Mouse (Mus musculus) neural tube, embryonic 11.5 days (tissue): ENCODE data around the gene Mthfd1. TPM values are rescaled to one million over a fixed set of nuclear protein-coding genes. Genes with fewer than 3 reads are reported as not detected.

ENCODE experiments used
- ATAC-seq: fragments of 200-750 bp; cut with Nextera tagmentation; 2 replicates; pipeline ENCODE4 v1.8.0; 2017; ENCODE audit warnings: moderate number of reproducible peaks, mild to moderate bottlenecking, moderate TSS enrichment, moderate library complexity; ENCODE audit not compliant: insufficient read depth, low FRiP score, low TSS enrichment
- DNase-seq: peaks from one replicate; pipeline ENCODE4 v3.0.0-alpha.2; 2015; ENCODE audit warnings: low spot score
- H3K27ac ChIP-seq: fragments of 300-500 bp; sonication (generic); 2 replicates; pipeline ENCODE4 v1.5.1; 2014; ENCODE audit warnings: low read depth, mild to moderate bottlenecking, low read length
- H3K27me3 ChIP-seq: fragments of 300-500 bp; sonication (generic); 2 replicates; pipeline ENCODE4 v1.6.1; 2014; ENCODE audit warnings: mild to moderate bottlenecking, low read length, mixed read lengths; ENCODE audit not compliant: control insufficient read depth, insufficient read depth
- H3K36me3 ChIP-seq: fragments of 300-500 bp; sonication (generic); 2 replicates; pipeline ENCODE4 v1.6.1; 2014; ENCODE audit warnings: mild to moderate bottlenecking, low read length, moderate library complexity, mixed read lengths; ENCODE audit not compliant: control insufficient read depth, insufficient read depth
- H3K4me1 ChIP-seq: fragments of 300-500 bp; sonication (generic); 2 replicates; pipeline ENCODE4 v1.6.1; 2014; ENCODE audit warnings: low read length, mixed read lengths; ENCODE audit not compliant: control insufficient read depth, insufficient read depth
- H3K4me2 ChIP-seq: fragments of 300-500 bp; sonication (generic); 2 replicates; pipeline ENCODE4 v1.6.1; 2014; ENCODE audit warnings: low read depth, mild to moderate bottlenecking, moderate library complexity
- H3K4me3 ChIP-seq: fragments of 300-500 bp; sonication (generic); 2 replicates; pipeline ENCODE4 v1.5.1; 2014; ENCODE audit warnings: low read depth, low read length
- H3K9ac ChIP-seq: fragments of 300-500 bp; sonication (generic); 2 replicates; pipeline ENCODE4 v1.6.1; 2014; ENCODE audit warnings: mild to moderate bottlenecking, low read length
- H3K9me3 ChIP-seq: fragments of 300-500 bp; sonication (generic); 2 replicates; pipeline ENCODE4 v1.6.1; 2016; ENCODE audit warnings: low read length; ENCODE audit not compliant: control insufficient read depth
- WGBS: fragments of 180-500 bp; shearing (Covaris S2); extraction: QIAGEN DNeasy Blood & Tissue Kit; methylation state at CpG from one replicate; pipeline ENCODE4 v1.1.7; 2014; 5-methylcytosine and 5-hydroxymethylcytosine counted together
- polyA plus RNA-seq: library from polyadenylated mRNA; unstranded; fragments of >200 nt; fragmentation: Nextera tagmentation; extraction: Ambion mirVana; gene quantifications from 2 replicates; pipeline ENCODE4 v1.2.1, GENCODE M21; 2014

The Mthfd1 gene
- polyA plus RNA-seq, 1 experiment from 2014 or later, result 60.8 TPM

- no peaks in the 10 kb centered on the region for H3K4me1 ChIP-seq
- no peak overlapping the region for H3K4me3 ChIP-seq
- no peak overlapping the region for H3K4me2 ChIP-seq
- no peak for DNase-seq
- no peak overlapping the region for H3K9ac ChIP-seq
- H3K9me3 ChIP-seq, result no peaks in the 10 kb centered on the region
- H3K36me3 ChIP-seq, result no peaks in the 10 kb centered on the region
- no peak overlapping the region for H3K27ac ChIP-seq
- no peak for ATAC-seq
- H3K27me3 ChIP-seq, result no peaks in the 10 kb centered on the region
- 86% methylated on average over 17 of the region's 17 CpGs for WGBS
Measured at GRCm38 (mm10) chr12:76336111-76336965, 81.2 kb downstream of the Mthfd1 start.

DNA sequence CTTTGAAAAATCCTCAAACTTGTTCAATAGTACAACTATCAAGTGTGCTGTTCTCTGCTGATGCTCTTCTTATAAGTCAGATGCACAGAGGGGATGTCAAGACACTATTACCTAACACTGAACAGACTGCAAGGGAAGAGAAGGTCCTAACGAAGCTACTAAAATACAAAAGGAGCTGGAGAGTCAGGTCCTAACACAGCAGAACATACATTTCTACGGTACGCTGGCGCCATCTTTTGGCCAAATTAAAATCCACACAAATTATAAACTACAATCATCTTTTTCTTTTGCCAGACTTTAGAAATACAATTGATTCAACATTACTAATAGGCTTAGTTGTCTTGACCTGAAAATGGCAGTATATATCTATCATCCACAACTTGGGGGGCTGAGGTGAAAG, 86.0 kb downstream of the Mthfd1 start:
- whole genome bisulfite sequencing, result 12% methylated on average over 4 of the region's 4 CpGs

DNA sequence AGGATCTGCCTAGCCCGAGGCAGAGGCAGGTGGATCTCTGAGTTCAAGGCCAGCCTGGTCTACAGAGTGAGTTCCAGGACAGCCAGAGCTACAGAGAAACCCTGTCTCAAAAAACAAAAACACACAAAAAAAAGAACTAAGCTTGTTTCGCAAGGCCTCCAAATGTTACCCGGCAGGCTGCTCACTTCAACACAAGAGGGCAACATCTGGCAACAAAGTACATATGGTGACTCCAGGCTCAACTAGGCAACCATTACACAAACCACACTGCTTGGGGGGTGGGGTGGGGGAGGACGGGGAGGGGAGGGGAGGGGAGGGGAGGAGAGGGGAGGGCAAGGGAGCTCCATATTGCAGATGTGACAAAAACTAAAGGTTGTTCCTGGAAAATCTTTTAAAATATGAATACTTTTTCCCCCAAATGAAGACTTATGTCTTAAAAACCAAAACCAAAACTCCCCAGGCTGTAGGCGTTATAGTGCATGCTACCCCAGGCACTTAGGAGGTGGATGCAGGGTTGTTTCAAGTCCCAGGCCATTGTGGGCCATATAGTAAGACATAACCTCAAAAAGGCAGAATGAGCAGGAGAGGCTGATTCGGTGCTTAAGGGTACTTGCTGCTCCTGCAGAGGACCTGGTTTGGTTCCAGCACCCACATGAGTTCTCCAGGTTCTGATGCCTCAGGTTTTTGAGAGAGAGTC, 90.8 kb downstream of the Mthfd1 start:
- no peaks in the 10 kb centered on the region for H3K9me3 ChIP-seq
- DNase-seq (no peak), ATAC-seq (no peak)
- no peaks in the 10 kb centered on the region for H3K4me1 ChIP-seq
- H3K4me2 ChIP-seq, result no peak overlapping the region
- WGBS, result 78% methylated on average over 5 of the region's 6 CpGs
- no peak overlapping the region for H3K27ac ChIP-seq
- no peaks in the 10 kb centered on the region for H3K27me3 ChIP-seq
- H3K4me3 ChIP-seq, result no peak overlapping the region
- 0 out of 2 replicates have a peak, but pooled peaks cover 2% of the 10 kb centered on the region for H3K36me3 ChIP-seq
- H3K9ac ChIP-seq, result no peak overlapping the region

More for the DNA sequence above, 86.0 kb downstream of the Mthfd1 start:
- Histone ChIP-seq H3K9ac (no peak overlapping the region), H3K27ac (no peak overlapping the region), H3K36me3 (no peaks in the 10 kb centered on the region), H3K4me1 (no peaks in the 10 kb centered on the region), H3K27me3 (no peaks in the 10 kb centered on the region), H3K4me3 (no peak overlapping the region), H3K4me2 (no peak overlapping the region), H3K9me3 (no peaks in the 10 kb centered on the region)
- ATAC-seq, result no peak
- DNase-seq, result peak; percentile 35

- no peaks in the 10 kb centered on the region for H3K9me3 ChIP-seq
- 80% methylated on average over 8 of the region's 8 CpGs for WGBS
- no peak overlapping the region for H3K9ac ChIP-seq
- 0 out of 2 replicates have a peak, but pooled peaks cover 2% of the 10 kb centered on the region for H3K36me3 ChIP-seq
- H3K4me3 ChIP-seq, result no peak overlapping the region
- H3K27ac ChIP-seq, result no peak overlapping the region
- no peak for DNase-seq
- H3K4me2 ChIP-seq, result no peak overlapping the region
- no peaks in the 10 kb centered on the region for H3K27me3 ChIP-seq
- no peak for ATAC-seq
- H3K4me1 ChIP-seq, result no peaks in the 10 kb centered on the region
Measured at GRCm38 (mm10) chr12:76349680-76350220, 94.7 kb downstream of the Mthfd1 start.

- Histone ChIP-seq H3K9me3 (no peaks in the 10 kb centered on the region), H3K27ac (no peak overlapping the region), H3K4me1 (no peaks in the 10 kb centered on the region), H3K4me3 (no peak overlapping the region), H3K4me2 (no peak overlapping the region), H3K9ac (no peak overlapping the region), H3K27me3 (no peaks in the 10 kb centered on the region), H3K36me3 (no peaks in the 10 kb centered on the region)
- ATAC-seq (no peak), DNase-seq (no peak)
- 56% methylated on average over 1 of the region's 1 CpGs for WGBS
Measured at GRCm38 (mm10) chr12:76360868-76361267, 105.8 kb downstream of the Mthfd1 start.

DNA sequence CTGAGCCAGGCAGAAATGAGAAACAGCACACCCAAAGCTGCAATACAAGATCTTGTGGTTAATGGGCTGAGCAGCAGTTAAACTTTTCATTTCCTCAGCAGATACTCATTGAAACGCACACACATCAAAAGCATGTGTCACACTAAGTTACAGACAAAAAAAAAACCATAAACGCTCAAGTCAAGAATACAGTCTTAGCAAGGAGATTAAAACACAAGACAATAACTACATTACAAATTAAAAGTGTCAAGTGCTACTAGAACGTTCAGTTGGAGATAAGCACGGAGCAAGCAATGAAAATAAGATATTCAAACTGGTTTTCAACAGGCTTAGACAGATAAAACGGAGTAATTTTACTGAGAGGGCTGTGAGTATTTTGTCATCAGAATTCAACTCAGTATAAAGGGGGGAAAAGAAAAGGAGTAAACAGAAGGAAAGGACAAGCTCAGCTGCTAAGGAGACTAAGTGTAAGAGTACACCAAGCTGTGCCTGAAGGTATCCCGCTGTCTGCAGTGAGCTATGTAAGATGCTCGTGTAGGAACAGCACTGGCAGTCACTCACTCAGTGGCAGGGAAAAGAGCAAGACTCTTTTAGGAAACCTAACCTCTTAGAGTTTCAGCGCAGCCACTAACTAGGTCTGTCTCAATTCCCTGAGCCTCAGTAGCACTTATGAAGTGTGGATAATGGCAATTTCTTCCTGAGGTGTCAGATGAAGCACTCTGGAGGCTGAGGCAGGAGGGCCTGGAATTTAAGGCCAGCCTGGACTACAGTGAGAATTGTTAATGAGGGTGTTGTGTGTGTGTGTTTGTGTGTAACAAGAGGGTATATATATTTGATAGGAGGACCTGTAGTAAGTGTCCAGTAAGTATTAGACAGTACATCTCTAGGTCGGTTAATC, 106.6 kb downstream of the Mthfd1 start:
- no peak overlapping the region for H3K27ac ChIP-seq
- no peak overlapping the region for H3K4me2 ChIP-seq
- no peaks in the 10 kb centered on the region for H3K36me3 ChIP-seq
- 75% methylated on average over 9 of the region's 9 CpGs for WGBS
- H3K4me1 ChIP-seq, result no peaks in the 10 kb centered on the region; the same call in 1 of the 2 replicates
- ATAC-seq (no peak), DNase-seq (no peak)
- no peak overlapping the region for H3K4me3 ChIP-seq
- no peak overlapping the region for H3K9ac ChIP-seq
- no peaks in the 10 kb centered on the region for H3K9me3 ChIP-seq
- H3K27me3 ChIP-seq, result no peaks in the 10 kb centered on the region

DNA sequence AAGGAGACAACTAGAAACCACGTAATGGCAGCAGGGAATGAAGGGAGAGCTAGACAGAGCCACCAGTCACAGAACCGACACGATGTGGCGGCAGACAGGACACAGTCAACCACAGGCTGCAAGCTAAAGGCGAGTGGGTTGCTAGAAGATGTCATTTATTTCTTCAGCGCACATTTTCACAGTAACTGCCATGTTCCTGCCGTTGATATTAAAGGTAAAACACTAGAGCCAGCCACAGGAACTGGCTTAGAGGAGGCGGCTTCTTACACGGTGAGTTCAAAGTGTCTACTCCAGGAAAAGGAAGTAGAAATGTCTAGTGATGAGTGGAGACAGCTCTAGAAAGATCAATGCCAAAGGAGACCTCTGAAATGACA, 107.2 kb downstream of the Mthfd1 start:
- DNase-seq (no peak), ATAC-seq (no peak)
- H3K9me3 ChIP-seq, result no peaks in the 10 kb centered on the region
- no peak overlapping the region for H3K9ac ChIP-seq
- H3K4me3 ChIP-seq, result no peak overlapping the region
- WGBS, result 93% methylated on average over 9 of the region's 9 CpGs
- no peak overlapping the region for H3K27ac ChIP-seq
- H3K4me2 ChIP-seq, result no peak overlapping the region
- H3K27me3 ChIP-seq, result no peaks in the 10 kb centered on the region
- H3K36me3 ChIP-seq, result no peaks in the 10 kb centered on the region
- peaks cover 6% of the 10 kb centered on the region for H3K4me1 ChIP-seq

DNA sequence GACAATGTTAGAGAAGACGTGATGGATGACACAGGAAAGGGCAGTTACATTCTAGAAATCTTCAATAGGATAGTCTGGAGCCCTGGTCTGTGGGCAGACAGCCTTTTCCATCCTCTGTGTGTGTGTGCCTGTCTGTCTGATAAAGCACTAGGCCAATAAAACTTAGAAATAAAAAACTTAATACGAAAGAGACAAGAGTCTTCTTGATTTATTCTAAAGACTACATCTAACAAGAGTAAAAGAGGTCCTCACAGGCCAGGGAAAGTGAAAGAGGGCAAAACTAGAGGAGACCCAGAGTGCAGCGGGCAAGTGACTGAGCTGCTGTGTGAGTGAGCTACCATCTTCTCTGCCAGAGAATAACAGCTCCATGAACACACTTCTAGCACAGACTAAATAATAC, 111.2 kb downstream of the Mthfd1 start:
- H3K27me3 ChIP-seq, result no peaks in the 10 kb centered on the region
- H3K4me3 ChIP-seq, result no peak overlapping the region
- no peak for DNase-seq
- H3K27ac ChIP-seq, result no peak overlapping the region
- no peaks in the 10 kb centered on the region for H3K36me3 ChIP-seq
- no peak for ATAC-seq
- H3K9me3 ChIP-seq, result no peaks in the 10 kb centered on the region
- no peak overlapping the region for H3K9ac ChIP-seq
- WGBS, result 89% methylated on average over 3 of the region's 3 CpGs
- H3K4me1 ChIP-seq, result peaks cover 20% of the 10 kb centered on the region
- no peak overlapping the region for H3K4me2 ChIP-seq
